Mouse (Mus musculus) gastrocnemius, postnatal 10 days (tissue): ENCODE measurements around the gene Tas1r1. TPM values are rescaled to one million over a fixed set of nuclear protein-coding genes. Genes with fewer than 3 reads are reported as not detected.
A peak's percentile ranks its signal among the peaks of the same experiment; 100 is the strongest.
"Not testable (repeated sequence)": the region's sequence is repeated elsewhere in the genome, so short reads cannot be mapped to it uniquely, and the experiment has no call there.

Experiments used
- DNase-seq: peaks from one replicate; pipeline ENCODE4 v3.0.0; 2021; ENCODE audit warnings: mixed read lengths
- total RNA-seq, 2 experiments: library from RNA; stranded (reverse); gene quantifications; 2 replicates each; pipeline ENCODE4 v1.2.3; 2021

The Tas1r1 gene
- total RNA-seq, 2 experiments from 2014 or later = 1.1 to 1.3 TPM

DNA sequence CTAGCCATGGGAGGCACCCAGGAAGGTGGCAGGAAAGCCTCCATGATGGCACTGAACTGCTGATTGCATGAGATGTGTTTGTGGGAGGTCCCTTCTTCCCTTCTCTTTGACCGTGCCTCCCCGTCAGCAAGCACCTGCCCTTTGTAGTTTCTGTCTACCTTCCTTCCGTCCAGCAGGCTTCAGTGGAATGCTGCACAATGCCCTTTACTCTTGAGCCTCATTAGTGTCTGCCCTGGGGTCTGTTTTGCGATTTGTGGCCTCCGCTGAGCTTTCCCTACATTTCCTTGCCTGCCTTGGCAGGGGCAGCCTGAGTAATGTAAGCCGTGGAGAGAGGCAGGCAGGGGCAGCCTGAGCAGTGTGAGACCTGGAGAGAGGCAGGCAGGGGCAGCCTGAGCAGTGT lies 6.2 kb upstream of the Tas1r1 start:
- DNase-seq = no peak

DNA sequence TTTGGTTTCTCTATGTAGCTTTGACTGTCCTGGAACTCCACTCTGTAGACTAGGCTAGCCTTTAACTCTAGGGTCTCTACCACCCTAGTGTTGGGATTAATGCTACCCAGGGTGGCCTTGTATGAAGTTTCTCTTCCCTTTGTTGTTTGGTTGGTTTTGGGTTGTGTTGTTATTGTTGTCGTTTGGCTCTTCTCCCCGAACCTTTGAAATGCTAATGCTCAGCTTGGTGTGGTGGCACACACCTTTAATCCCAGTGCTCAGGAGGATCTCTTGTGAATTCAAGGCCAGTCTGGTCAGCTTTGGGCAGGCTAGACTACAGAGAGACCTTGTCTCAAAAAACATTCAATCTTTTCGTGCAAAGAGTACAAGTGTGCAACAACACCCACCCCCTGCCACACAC lies 4.8 kb upstream of the Tas1r1 start:
- DNase-seq = no peak

DNA sequence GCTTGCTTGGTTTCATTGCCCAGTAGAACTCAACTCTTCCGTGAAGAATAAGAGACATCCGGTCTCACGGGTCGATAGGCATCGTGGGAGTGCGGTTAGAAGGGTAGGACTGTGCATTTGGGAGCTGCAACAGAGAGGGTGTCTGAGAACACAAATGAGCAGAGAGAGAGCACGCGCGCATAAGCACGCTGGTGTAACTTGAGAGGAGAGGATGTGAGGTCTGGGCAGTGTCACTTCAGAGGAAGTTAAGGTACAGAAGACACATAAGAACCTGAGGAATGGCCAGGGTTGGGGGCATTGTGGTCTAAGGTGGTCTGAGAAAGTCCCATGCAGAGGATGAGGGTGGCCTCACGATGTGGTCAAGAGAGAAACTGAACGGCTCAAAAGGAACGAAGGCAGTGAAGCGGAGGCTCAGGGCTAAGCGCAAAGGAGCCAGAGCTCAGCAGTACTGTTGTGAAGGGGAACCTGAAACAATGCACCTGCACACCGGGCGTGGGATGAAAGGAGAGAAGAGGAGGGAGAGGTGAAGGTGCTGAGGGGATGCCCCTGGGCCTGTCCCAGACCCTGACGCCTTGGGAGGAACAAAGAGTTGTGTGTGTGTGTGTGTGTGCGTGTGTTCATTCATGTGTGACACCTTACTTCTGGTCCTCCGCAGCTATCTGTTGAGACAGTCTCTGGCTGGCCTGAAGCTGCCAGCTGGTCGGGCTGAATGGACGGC lies 3.7 kb upstream of the Tas1r1 start:
- DNase-seq = no peak

DNA sequence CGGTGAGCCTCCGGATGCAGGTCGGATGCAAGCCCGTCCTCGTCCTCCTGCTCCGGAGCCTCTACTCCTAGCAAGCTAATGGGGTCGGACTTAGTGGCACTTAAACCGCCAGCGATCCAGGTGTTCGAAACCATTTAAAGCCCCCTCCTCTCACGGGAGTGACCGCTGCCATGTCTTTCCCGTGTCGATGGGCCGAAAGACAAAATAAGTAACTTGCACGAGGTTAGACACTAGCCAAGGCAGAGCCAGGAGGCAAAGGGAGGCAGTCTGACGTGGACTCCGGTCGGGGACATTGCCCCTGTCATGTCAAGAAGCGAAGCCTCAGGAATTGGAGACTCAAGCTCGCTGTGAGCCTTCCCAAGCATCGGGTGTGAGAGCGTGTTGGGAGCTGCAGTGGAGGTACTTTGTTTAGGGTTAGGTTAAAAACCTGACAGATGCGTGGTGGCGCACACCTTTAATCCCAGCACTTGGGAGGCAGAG lies 1.5 kb upstream of the Tas1r1 start:
- DNase-seq = no peak

DNA sequence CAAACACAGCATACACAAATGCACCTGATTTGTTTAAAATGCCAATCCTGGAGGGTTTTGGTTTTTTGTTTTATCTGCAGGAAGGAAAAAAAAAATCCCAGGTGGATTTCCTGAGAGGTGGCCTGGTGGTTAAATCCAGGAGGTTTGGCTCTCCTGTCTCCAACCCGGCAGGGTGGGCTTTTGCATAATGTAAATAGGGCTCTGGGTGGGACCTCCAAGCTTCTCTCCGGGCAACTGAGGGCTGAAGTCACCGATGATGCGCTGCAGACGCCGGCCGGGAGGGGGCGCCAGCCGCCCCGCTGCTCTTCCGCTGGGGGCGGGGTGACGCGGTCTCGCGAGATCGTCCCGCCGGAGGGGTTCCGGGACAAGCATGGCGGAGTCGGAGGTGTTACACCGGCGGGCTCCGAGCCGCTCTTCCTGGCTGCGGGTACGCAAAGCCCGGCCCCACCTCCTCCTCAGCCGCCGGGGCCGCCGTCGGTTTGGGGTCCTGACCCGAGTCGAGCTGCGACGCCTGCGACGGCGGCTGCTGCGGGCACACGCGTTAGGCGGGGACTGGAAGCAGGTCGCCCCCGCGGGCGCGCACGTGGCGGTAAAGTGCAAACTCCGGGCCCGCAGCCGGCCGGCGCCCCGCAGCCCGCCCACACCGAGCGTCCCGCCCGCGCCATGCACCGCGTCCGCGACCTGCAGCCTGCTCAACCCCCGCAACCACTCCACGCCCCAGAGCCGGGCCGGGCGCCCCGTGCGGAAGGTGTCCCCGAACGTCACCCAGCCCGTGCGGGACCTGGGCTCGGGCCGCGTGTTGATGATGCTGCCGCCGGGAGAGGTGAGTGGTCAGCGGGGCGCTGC lies 840 bp upstream of the Tas1r1 start, which contains the start of gene Nol9:
Gene Nol9 (plus strand): TSS at position 337 of the 846 bp plus-strand sequence.
- DNase-seq = peak; percentile 97

DNA sequence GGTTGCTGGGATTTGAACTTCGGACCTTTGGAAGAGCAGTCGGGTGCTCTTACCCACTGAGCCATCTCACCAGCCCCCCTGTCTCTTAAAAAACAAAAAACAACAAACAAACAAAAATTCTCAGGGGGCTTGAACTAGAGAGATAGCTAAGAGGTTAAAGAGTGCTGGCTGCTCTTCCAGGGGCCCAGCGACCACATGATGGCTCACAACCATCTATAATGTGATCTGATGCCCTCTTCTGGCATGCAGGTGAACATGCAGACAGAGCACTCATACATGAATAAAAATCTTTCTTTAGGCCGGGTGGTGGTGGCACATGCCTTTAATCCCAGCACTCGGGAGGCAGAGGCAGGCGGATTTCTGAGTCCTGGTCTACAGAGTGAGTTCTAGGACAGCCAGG lies 1.9 kb downstream of the Tas1r1 start:
- DNase-seq = not testable (repeated sequence)

DNA sequence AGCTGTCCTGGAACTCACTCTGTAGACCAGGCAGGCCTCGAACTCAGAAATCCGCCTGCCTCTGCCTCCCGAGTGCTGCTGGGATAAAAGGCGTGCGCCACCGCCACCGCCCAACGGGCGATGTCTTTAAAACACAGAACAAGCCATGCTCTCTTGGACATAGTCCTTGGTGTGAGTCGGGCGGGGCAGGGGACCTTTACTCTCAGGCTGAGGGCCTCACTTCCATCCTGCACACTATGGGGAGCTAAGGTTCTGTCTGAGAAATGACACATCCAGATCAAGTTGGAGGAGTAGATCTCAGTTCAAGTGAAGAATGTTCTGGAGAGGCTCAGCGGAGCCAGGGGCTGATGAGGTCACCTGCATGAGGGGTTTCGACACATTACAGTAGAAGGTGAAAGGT lies 5.4 kb downstream of the Tas1r1 start:
- DNase-seq = no peak

DNA sequence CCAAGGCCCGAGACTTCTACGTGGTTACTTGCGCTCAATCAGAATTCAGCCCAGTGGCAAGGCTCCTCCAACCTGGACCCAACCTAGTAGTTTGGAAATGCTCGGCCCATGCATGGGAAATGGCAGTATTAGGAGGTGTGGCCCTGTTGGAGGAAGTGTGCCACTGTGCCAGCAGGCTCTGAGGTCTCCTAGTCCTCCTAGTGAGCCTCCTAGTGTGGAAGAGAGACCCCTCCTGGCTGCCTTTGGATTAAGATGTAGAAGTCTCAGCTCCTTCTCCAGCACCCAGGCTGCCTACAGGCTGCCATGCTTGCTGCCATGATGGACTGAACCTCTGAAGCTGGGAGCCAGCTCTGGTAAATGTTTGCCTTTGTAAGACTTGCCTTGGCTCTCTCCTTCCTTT lies 8.4 kb downstream of the Tas1r1 start:
- no peak for DNase-seq

DNA sequence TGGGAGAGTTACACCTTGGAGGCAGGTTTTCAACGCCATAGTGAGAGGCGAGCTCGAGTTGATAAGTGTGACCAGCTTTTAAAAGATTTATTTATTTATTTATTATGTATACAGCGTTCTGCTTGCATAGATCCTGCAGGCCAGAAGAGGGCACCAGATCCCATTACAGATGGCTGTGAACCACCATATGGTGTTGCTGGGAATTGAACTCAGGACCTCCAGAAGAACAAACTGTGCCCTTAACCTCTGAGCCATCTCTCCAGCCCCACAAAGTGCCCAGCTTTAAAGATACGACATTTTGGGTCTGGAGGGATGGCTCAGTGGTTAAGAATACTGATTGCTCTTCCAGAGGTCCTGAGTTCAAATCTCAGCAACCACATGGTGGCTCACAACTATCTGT lies 9.3 kb downstream of the Tas1r1 start:
- DNase-seq = no peak

DNA sequence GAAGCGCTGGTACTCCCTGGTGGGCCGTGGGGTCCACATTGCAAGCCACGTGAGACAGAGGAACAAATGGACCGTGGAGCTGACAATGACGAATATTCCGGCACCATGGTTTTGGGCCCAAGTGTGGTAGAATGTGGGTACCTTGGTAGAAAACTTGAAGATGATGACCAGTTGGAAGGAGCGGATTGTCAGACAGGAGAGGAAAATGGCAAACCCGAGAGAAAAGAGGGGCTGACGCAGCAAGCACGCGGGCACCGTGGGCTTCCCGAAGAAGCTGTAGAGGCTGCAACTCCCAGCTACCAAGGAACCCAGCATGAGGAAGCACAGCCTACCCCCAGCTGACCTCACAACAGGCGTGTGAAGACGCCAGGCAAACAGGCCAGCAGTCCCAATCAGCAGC lies 9.9 kb downstream of the Tas1r1 start:
- DNase-seq = no peak

DNA sequence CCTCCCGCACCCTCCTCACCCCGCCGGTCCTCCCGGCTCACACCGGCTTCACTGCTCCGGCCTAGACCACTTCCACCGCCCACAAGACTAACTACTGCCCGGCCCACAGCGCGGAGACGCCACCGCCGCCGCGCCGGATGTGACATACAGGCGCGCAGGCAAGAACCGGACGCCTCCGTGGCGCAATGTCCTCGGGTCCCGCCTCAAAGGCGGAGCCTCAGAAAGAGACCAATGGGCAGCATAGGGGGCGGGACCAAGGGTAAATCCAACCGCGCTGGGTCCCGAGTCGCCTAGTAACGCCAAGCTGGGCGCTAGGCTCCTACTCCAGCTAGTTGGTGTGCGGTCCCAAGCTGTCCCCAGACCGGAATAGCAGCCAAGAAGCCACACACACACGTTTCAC lies 10.8 kb downstream of the Tas1r1 start, which contains the start of gene Zbtb48:
Gene Zbtb48 (minus strand): TSS at position 148 of the 400 bp plus-strand sequence.
- peak; percentile 91 for DNase-seq

DNA sequence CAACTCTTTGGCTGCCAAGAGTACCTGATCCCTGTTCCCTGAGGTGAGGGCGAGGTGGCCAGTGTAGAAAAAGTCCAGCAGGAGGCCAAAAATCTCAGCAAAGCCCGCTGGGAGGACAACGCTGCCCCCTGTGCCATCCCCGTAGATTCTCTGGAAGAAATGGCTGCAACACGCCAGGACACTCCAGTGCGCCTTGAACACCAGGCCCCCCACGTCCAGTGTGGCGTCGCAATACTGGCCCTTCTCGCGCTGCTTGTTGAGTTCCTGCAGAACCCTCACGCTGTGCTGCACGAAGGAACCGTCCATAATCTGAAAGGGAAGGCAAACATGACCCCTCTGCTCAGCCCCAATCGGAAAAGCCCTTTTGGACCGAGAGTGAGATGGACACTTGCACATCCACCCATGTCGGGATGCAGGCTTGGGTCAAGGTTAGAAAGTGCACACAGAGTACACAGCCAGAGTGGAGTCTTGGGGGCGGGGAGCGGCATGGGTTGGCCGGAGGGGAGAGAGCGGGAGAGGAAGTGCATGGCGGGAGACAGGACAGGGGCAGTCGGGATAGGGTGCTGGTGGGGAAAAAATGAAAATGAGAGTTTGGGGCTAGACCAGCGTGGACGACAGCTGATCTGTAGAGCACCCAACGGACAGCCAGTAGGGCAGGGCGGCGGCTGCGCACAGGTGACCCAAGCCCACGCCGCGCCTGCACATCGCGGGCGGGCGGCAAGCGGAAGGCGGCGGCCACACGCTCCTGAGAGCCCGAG lies 11.4 kb downstream of the Tas1r1 start:
- DNase-seq = peak; percentile 29

DNA sequence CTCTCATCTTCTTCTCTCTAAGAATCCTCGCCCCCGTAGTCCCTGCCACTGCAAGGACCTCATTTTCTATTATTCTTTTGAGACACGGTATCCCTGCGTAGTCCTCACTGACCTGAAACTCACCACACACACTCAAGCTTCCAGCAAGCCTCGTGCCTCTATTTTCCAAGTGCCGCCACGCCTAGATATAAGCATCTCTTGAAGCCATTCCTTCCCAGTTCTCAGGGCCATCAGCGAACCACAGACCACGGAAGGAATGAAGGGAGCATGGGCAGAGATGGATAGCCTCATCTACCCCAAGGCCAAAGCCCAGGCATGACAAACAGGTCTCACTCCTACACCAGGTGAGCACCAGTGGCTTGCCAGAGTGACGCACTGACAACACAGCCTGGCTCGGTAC lies 13.8 kb downstream of the Tas1r1 start:
- no peak for DNase-seq

DNA sequence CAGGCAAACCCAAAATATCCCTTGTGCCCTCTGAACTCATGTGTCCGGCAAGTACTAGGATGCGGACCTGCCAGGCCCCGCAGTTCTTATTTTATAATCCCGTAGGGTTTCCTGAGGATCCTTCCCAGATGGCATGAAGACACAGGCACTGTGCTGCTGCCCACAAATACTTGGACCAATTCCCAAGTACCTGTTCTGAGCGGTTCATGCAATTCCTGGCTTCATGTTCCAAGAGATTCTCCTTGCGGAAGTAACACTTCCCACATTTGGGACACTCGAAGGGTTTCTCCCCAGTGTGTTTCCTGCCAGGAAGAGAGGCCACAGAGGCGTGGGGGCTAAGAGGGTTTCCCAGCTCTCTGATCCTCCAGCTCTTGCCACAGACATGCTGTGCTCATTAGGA lies 15.9 kb downstream of the Tas1r1 start:
- DNase-seq = no peak

DNA sequence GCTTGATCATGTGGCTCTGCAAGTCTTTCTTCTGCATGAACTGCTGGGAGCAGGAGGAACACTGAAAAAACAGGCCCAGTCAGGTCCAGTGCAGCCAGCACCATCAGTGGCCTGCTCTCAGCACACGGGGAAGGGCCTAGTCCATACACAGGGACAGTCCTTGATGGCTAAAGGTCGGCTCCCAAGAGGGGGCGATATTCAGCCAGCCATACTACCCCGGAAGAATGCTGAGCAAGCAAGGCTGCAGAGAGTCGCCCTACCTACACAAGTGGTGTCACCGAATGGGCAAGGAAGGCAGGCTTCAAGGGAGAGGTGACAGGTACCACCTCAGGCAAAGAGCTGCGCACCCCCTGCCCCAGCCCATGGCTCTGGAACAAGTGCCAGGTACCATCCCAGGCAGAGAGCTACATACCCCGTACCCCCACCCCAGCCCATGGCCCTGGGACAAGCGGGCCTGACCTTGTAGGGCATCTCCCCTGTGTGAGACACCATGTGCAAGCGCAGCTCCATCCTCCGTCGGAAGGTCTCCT lies 16.7 kb downstream of the Tas1r1 start:
- no peak for DNase-seq

DNA sequence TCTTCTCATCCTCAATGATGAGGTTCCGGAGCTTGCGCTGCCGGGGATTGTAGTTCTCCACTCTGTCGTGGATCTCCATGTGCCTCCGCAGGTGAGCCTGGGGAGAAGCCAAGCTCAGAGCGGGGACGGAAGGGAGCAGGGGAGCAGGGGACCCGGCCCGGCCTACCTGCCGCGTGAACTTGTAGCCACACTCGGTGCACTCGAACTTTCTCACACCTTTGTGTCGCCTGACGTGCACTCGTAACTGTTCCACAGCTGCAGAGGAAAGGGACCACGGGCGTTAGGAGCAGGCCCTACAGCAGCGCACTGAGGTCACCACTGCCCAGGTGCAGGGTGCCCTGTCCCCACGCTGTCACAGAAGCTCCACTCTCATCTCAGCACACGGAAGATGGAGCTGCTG lies 18.3 kb downstream of the Tas1r1 start:
- DNase-seq = no peak

DNA sequence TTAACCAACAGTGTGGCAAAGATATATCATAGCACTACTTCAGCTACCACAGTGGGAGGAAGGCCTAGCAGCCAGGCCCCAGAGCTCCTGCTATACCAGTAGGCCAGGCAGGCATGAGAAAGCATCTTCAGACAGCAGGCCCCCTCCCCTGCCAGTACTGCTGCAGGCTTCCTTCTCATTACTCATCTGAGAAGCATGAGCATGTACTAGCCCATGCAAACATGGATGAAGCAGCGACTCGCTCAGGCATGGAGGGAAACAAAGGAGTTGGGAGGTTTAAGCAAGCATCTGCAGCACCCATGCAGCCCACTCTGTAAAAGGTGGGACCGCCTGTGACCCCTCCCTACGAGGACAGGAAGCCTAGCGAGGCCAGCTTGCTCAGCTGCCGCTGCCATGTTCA lies 19.3 kb downstream of the Tas1r1 start:
- no peak for DNase-seq

DNA sequence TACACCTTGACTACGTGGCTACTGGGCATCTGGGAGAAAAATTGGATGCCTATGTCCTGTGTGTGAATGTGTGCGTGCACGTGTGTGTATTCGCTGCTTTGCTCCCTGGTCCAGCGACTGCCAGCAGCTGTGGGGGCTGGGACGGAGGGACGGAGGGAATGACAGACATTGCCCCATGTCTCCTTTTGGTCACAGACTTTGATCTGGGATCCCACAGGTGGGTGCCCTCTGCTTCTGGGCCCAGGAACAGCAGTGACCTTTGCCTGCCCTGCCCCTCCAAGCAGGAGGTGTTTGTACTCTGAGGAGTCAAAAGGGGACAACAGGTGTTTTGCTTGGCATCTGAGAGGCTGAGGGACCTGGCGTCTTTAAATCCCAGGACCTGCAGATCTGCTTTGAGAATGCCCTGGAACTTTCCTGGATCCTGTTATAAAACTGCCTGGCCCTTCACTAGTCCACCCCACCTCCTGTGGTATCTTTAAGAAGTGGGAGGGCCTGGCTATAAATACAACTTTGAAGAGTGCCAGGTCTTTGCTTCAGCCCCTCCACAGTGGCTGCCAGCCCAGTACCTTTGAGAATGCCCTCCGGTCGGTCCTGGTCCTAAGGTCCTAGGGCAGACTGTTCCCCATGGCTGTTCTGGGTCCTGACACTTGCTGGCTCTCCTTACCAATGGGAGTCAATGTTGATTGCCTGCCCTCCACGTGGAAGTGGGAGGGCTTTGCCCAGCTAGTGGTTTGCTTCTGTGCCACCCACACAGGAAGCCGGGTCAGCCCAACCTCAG lies 25.1 kb downstream of the Tas1r1 start:
- DNase-seq = no peak

DNA sequence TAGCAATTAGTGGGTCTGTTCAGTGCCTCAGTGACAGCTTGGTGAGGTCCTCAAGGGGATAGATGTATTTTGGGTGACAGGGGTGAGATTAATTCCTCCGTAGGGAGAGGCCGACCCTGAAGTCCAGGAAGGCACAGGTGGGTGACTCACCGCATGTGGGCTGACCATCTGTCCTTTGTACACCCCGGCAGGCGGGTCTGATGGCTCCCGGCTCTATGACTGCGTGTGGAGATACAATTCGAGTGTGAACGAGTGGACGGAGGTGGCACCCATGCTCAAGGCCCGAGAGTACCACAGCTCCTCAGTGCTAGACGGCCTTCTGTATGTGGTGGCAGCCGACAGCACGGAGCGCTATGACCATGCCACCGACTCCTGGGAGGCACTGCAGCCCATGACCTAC lies 26.3 kb downstream of the Tas1r1 start:
- DNase-seq = no peak

DNA sequence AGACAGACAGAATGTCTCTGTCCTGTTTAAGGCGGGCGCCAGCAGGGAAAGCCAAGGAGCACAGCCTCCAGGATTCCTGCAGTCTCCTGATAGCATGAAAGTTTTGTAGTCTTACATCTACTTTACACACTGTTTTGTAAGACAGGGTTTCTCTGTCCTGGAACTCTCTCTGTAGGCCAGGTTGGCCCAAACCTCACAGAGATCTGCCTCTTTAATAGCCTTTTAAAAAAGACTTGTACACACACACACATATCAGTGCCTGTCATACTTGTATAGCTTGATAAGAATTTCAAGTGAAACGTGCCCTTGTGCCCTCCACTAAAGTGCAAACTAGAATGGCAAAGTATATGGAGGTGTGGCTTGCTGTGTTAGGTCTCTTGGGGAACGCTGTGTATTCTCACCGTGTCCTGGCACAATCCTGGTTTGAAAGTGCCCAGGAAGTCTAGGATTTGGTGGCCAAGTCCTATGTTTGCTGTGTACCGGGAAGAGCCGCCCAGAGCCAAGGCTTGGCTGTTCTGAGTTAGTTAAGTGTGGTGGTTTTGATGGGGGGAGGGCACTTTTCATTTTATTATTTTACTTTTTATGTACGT lies 27.1 kb downstream of the Tas1r1 start:
- no peak for DNase-seq

DNA sequence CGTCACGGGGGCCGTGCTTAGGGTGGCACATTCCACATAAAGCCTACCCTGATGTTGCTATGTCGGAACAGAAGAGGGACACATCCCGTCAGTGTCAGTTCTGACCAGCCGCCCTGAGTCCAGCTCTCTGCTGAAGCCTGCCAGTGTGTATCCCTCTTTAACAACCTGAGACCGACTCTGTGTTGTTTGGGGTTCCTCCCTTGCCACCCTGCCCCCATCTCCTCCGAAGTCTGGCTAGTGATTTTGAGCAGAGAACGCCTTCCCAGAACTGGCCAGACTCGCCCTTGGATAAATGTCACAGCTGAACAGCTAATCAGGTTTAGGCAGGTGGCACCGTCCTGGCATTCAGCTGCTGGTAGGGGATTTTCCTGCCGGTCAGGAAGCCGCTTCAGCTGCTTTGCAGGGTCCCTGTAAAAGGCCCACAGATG lies 27.6 kb downstream of the Tas1r1 start:
- no peak for DNase-seq
